Mouse (Mus musculus): ENCODE results near the gene Tmppe. TPM values are rescaled to one million over a fixed set of nuclear protein-coding genes. Genes with fewer than 3 reads are reported as not detected.

Tmppe gene
- polyA plus RNA-seq, 1 experiment from 2014 or later, result 9.6 TPM

GRCm38 (mm10) chr9:114421797-114422196 is 20.9 kb downstream of the Tmppe start:
- no peak overlapping the region for H3K4me2 ChIP-seq (ENCODE audit: low read length)
- WGBS, result 94% methylated on average over 7 of the region's 7 CpGs
- no peak overlapping the region for H3K27ac ChIP-seq (ENCODE audit: low read length)
- no peaks in the 10 kb centered on the region for H3K9me3 ChIP-seq (replicated peaks; ENCODE audit: control insufficient read depth, low read length, poor library complexity, severe bottlenecking)
- H3K9ac ChIP-seq (ENCODE audit: low read depth, low read length), result no peak overlapping the region
- ATAC-seq, result no peak
- no peak overlapping the region for H3K4me3 ChIP-seq (ENCODE audit: low read depth, low read length)
- no peaks in the 10 kb centered on the region for H3K27me3 ChIP-seq (ENCODE audit: control insufficient read depth, insufficient read depth, low read depth, low read length)
- no peaks in the 10 kb centered on the region; the same call in 1 of the 2 replicates for H3K36me3 ChIP-seq (ENCODE audit: control insufficient read depth, insufficient read depth, low read length)
- H3K4me1 ChIP-seq (ENCODE audit: control insufficient read depth, insufficient read depth, low read length), result no peaks in the 10 kb centered on the region

DNA sequence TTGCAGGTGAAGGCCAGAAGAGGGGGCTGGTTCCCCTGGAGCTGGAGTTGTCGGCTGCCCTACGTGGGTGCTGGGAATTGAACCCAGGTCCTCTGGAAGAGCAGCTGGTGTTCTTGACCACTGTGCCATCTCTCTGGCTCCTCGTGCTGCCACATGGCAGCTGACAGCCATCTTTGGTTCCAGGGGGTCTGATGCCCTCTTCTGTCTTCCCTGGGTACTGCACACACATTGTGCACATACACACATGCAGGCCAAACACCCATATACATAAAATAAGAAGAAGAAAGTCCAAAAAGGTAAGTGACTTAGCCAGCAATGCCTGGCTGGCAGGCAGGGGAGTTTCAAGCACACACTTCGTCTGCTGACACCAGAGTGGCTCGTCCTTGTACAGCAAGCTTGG is 24.7 kb downstream of the Tmppe start:
- no peaks in the 10 kb centered on the region for H3K9me3 ChIP-seq (replicated peaks; ENCODE audit: control insufficient read depth, low read length, poor library complexity, severe bottlenecking)
- ATAC-seq, result no peak
- H3K4me2 ChIP-seq (ENCODE audit: low read length), result no peak overlapping the region
- H3K27ac ChIP-seq (ENCODE audit: low read length), result no peak overlapping the region
- H3K4me1 ChIP-seq (ENCODE audit: control insufficient read depth, insufficient read depth, low read length), result no peaks in the 10 kb centered on the region
- no peak overlapping the region for H3K9ac ChIP-seq (ENCODE audit: low read depth, low read length)
- 95% methylated on average over 5 of the region's 5 CpGs for WGBS
- H3K4me3 ChIP-seq (ENCODE audit: low read depth, low read length), result no peak overlapping the region
- peaks cover 4% of the 10 kb centered on the region; the same call in 1 of the 2 replicates for H3K36me3 ChIP-seq (ENCODE audit: control insufficient read depth, insufficient read depth, low read length)
- no peaks in the 10 kb centered on the region for H3K27me3 ChIP-seq (ENCODE audit: control insufficient read depth, insufficient read depth, low read depth, low read length)

DNA sequence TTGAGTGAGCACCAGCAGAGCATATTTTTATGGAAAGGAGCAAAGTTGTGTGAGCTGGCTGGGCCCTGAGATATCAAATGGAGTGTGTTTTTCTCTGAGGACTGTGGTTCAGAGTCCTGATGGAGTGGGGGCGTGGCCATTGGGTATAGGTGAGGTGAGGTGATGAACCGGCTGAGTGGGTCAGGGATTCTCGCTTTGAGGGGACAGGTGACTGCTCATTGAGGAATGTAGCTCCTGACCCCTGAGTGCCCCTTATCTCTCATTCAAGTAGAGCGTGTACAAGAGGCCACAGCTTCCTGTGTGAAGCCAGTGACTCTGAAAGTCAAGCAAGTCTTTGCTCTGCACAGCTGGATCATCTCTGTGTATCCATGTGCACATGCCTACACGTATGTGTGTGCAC is 25.3 kb downstream of the Tmppe start:
- H3K4me3 ChIP-seq (ENCODE audit: low read depth, low read length), result no peak overlapping the region
- no peaks in the 10 kb centered on the region for H3K4me1 ChIP-seq (ENCODE audit: control insufficient read depth, insufficient read depth, low read length)
- H3K4me2 ChIP-seq (ENCODE audit: low read length), result no peak overlapping the region
- 97% methylated on average over 5 of the region's 5 CpGs for WGBS
- no peak for ATAC-seq
- no peaks in the 10 kb centered on the region for H3K9me3 ChIP-seq (replicated peaks; ENCODE audit: control insufficient read depth, low read length, poor library complexity, severe bottlenecking)
- H3K27me3 ChIP-seq (ENCODE audit: control insufficient read depth, insufficient read depth, low read depth, low read length), result no peaks in the 10 kb centered on the region
- no peak overlapping the region for H3K27ac ChIP-seq (ENCODE audit: low read length)
- no peak overlapping the region for H3K9ac ChIP-seq (ENCODE audit: low read depth, low read length)
- H3K36me3 ChIP-seq (ENCODE audit: control insufficient read depth, insufficient read depth, low read length), result peaks cover 8% of the 10 kb centered on the region

GRCm38 (mm10) chr9:114427425-114427824 is 26.5 kb downstream of the Tmppe start:
- no peaks in the 10 kb centered on the region for H3K9me3 ChIP-seq (replicated peaks; ENCODE audit: control insufficient read depth, low read length, poor library complexity, severe bottlenecking)
- no peaks in the 10 kb centered on the region for H3K27me3 ChIP-seq (ENCODE audit: control insufficient read depth, insufficient read depth, low read depth, low read length)
- no peak for ATAC-seq
- H3K4me1 ChIP-seq (ENCODE audit: control insufficient read depth, insufficient read depth, low read length), result no peaks in the 10 kb centered on the region
- H3K4me2 ChIP-seq (ENCODE audit: low read length), result no peak overlapping the region
- no peak overlapping the region for H3K9ac ChIP-seq (ENCODE audit: low read depth, low read length)
- H3K27ac ChIP-seq (ENCODE audit: low read length), result no peak overlapping the region
- H3K36me3 ChIP-seq (ENCODE audit: control insufficient read depth, insufficient read depth, low read length), result peaks cover 8% of the 10 kb centered on the region
- no peak overlapping the region for H3K4me3 ChIP-seq (ENCODE audit: low read depth, low read length)
- 94% methylated on average over 8 of the region's 8 CpGs for WGBS

- Histone ChIP-seq H3K9me3 (replicated peaks; ENCODE audit: control insufficient read depth, low read length, poor library complexity, severe bottlenecking) (no peaks in the 10 kb centered on the region), H3K9ac (ENCODE audit: low read depth, low read length) (no peak overlapping the region), H3K4me3 (ENCODE audit: low read depth, low read length) (no peak overlapping the region), H3K27me3 (ENCODE audit: control insufficient read depth, insufficient read depth, low read depth, low read length) (no peaks in the 10 kb centered on the region), H3K4me1 (ENCODE audit: control insufficient read depth, insufficient read depth, low read length) (no peaks in the 10 kb centered on the region), H3K4me2 (ENCODE audit: low read length) (no peak overlapping the region), H3K27ac (ENCODE audit: low read length) (no peak overlapping the region), H3K36me3 (ENCODE audit: control insufficient read depth, insufficient read depth, low read length) (peaks cover 8% of the 10 kb centered on the region)
- no peak for ATAC-seq
- 85% methylated on average over 12 of the region's 12 CpGs for WGBS
These were observed 27.4 kb downstream of the Tmppe start for GRCm38 (mm10) chr9:114428103-114428834.

DNA sequence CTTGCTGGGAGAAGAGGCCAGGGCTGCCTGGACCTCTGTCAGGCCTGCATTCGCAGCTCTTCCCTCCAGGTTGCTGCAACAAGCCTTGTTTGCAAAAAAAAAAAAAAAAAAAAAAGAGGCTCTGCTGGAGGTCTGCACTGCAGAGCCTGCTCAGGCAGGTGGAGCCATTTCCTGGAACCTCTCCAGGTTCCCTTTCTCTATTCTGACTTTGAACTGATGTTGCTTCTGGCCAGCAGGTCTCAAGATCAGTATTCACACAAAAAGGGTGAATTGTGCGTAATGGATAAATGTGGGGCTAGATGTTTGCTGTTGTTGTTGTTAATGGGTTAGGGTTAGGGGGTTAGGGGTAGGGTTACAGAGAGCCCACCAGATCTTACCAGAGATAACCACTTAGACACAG is 34.8 kb downstream of the Tmppe start:
- Histone ChIP-seq H3K9ac (ENCODE audit: low read depth, low read length) (no peak overlapping the region), H3K4me3 (ENCODE audit: low read depth, low read length) (no peak overlapping the region), H3K27ac (ENCODE audit: low read length) (no peak overlapping the region), H3K27me3 (ENCODE audit: control insufficient read depth, insufficient read depth, low read depth, low read length) (no peaks in the 10 kb centered on the region), H3K36me3 (ENCODE audit: control insufficient read depth, insufficient read depth, low read length) (peaks cover 15% of the 10 kb centered on the region), H3K9me3 (replicated peaks; ENCODE audit: control insufficient read depth, low read length, poor library complexity, severe bottlenecking) (peaks cover 6% of the 10 kb centered on the region), H3K4me2 (ENCODE audit: low read length) (no peak overlapping the region), H3K4me1 (ENCODE audit: control insufficient read depth, insufficient read depth, low read length) (no peaks in the 10 kb centered on the region)
- no peak for ATAC-seq
- WGBS, result 83% methylated on average over 2 of the region's 2 CpGs

- no peak overlapping the region for H3K4me2 ChIP-seq (ENCODE audit: low read length)
- H3K4me3 ChIP-seq (ENCODE audit: low read depth, low read length), result no peak overlapping the region
- peaks cover 6% of the 10 kb centered on the region for H3K9me3 ChIP-seq (replicated peaks; ENCODE audit: control insufficient read depth, low read length, poor library complexity, severe bottlenecking)
- H3K27ac ChIP-seq (ENCODE audit: low read length), result no peak overlapping the region
- ATAC-seq, result no peak
- peaks cover 11% of the 10 kb centered on the region for H3K36me3 ChIP-seq (ENCODE audit: control insufficient read depth, insufficient read depth, low read length)
- no peak overlapping the region for H3K9ac ChIP-seq (ENCODE audit: low read depth, low read length)
- 90% methylated on average over 10 of the region's 10 CpGs for WGBS
- H3K4me1 ChIP-seq (ENCODE audit: control insufficient read depth, insufficient read depth, low read length), result no peaks in the 10 kb centered on the region
- no peaks in the 10 kb centered on the region for H3K27me3 ChIP-seq (ENCODE audit: control insufficient read depth, insufficient read depth, low read depth, low read length)
These were observed 39.6 kb downstream of the Tmppe start for GRCm38 (mm10) chr9:114440548-114440947.

GRCm38 (mm10) chr9:114442225-114442624 is 41.3 kb downstream of the Tmppe start:
- no peaks in the 10 kb centered on the region for H3K4me1 ChIP-seq (ENCODE audit: control insufficient read depth, insufficient read depth, low read length)
- no peaks in the 10 kb centered on the region for H3K27me3 ChIP-seq (ENCODE audit: control insufficient read depth, insufficient read depth, low read depth, low read length)
- WGBS, result 93% methylated on average over 9 of the region's 9 CpGs
- H3K9ac ChIP-seq (ENCODE audit: low read depth, low read length), result no peak overlapping the region
- no peak overlapping the region for H3K27ac ChIP-seq (ENCODE audit: low read length)
- peaks cover 5% of the 10 kb centered on the region; the same call in 1 of the 2 replicates for H3K36me3 ChIP-seq (ENCODE audit: control insufficient read depth, insufficient read depth, low read length)
- no peak for ATAC-seq
- H3K9me3 ChIP-seq (replicated peaks; ENCODE audit: control insufficient read depth, low read length, poor library complexity, severe bottlenecking), result no peaks in the 10 kb centered on the region
- no peak overlapping the region for H3K4me3 ChIP-seq (ENCODE audit: low read depth, low read length)
- no peak overlapping the region for H3K4me2 ChIP-seq (ENCODE audit: low read length)

DNA sequence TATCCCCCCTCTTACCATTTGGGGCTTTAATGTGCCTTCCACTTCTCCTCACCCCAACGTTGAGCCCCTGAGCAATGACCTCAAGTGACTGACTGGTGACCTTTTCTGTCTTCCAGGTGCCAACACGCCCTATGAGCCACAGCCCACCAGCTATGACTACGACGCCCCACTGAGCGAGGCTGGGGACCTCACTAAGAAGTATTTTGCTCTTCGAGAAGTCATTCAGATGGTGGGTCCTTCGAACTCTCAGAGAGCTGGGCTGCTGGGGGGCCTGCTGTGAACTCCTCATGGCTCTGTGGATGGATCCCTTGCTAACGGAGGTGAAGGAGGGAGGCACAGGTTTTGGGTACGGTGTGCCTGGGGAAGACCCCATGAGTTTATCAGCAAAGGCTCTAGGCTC is 42.0 kb downstream of the Tmppe start:
- 88% methylated on average over 9 of the region's 9 CpGs for WGBS

More for the DNA sequence above, 42.0 kb downstream of the Tmppe start:
- Histone ChIP-seq H3K4me2 (ENCODE audit: low read length) (no peak overlapping the region), H3K27ac (ENCODE audit: low read length) (no peak overlapping the region), H3K27me3 (ENCODE audit: control insufficient read depth, insufficient read depth, low read depth, low read length) (no peaks in the 10 kb centered on the region), H3K4me1 (ENCODE audit: control insufficient read depth, insufficient read depth, low read length) (no peaks in the 10 kb centered on the region), H3K9me3 (replicated peaks; ENCODE audit: control insufficient read depth, low read length, poor library complexity, severe bottlenecking) (no peaks in the 10 kb centered on the region), H3K4me3 (ENCODE audit: low read depth, low read length) (no peak overlapping the region), H3K9ac (ENCODE audit: low read depth, low read length) (no peak overlapping the region), H3K36me3 (ENCODE audit: control insufficient read depth, insufficient read depth, low read length) (0 out of 2 replicates have a peak, but pooled peaks cover 2% of the 10 kb centered on the region)
- no peak for ATAC-seq
